Mouse (Mus musculus): ENCODE measurements at regions not wholly inside any gene's neighbourhood (a gene's known extent, or its start where the extent isn't known, plus 50 kb on each side); places are given as distances from the start of the nearest gene placed in this dataset.
"Not testable (repeated sequence)": the region's sequence is repeated elsewhere in the genome, so short reads cannot be mapped to it uniquely, and the experiment has no call there.

DNA sequence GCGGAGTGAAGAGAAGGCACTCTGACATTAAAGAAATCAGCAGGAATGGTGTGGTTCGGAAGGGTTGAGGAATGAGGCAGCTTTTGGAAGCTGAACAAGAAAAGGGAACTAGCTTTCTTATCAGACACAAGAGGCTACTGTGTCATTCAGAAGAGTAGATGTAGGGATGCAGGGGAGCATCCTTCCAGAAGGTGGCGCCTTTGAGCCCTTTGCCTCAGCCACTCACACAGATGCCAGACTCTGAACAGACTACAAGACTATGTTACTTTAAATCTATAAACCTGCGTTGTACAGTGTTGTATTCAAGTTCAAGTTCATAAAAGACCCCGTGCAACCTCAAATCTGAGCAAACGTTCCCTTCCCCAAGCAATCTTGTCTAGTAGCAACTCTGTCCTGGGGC is 128.9 kb downstream of the Kap start:
- not testable (repeated sequence) for H3K27me3 ChIP-seq (ENCODE audit: control insufficient read depth, insufficient read depth, low read length); H3K4me1 ChIP-seq (ENCODE audit: control insufficient read depth, insufficient read depth); H3K4me2 ChIP-seq (ENCODE audit: low read depth, low read length); DNase-seq (ENCODE audit: low spot score); H3K36me3 ChIP-seq (replicated peaks; ENCODE audit: control insufficient read depth, insufficient read depth, low read length); H3K9ac ChIP-seq (replicated peaks; ENCODE audit: low read depth, low read length); H3K9me3 ChIP-seq (replicated peaks; ENCODE audit: control insufficient read depth, low read length); ATAC-seq (ENCODE audit: insufficient read depth, low read depth); H3K4me3 ChIP-seq (ENCODE audit: low read depth, low read length); H3K27ac ChIP-seq (ENCODE audit: low read depth)
- 56% methylated on average over 6 of the region's 6 CpGs for WGBS

DNA sequence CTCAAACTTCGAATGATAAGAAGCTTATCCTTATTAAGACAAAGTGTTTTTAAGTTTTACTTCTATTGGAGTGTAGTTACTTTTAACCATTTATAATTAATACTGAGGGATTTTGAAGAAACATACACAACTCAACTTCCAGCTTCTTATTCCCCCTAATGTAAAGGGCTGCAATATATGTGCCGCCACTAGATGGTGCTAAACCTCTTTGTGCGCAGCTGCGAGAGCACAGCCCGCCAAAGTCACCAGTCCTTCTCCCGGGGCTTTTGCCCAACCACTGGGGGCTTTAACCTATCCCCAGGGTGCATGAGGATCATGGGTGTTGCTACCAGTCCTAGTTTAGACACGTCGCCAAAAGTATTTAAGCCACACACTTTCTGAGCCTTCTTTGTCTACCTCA is 146.8 kb downstream of the Kap start:
- peak overlapping the region; percentile 41 for H3K4me2 ChIP-seq (ENCODE audit: low read depth, low read length)
- not testable (repeated sequence) for H3K27ac ChIP-seq (ENCODE audit: low read depth); H3K9me3 ChIP-seq (replicated peaks; ENCODE audit: control insufficient read depth, low read length); H3K4me3 ChIP-seq (ENCODE audit: low read depth, low read length); DNase-seq (ENCODE audit: low spot score); H3K4me1 ChIP-seq (ENCODE audit: control insufficient read depth, insufficient read depth); H3K27me3 ChIP-seq (ENCODE audit: control insufficient read depth, insufficient read depth, low read length); H3K36me3 ChIP-seq (replicated peaks; ENCODE audit: control insufficient read depth, insufficient read depth, low read length); ATAC-seq (ENCODE audit: insufficient read depth, low read depth); H3K9ac ChIP-seq (replicated peaks; ENCODE audit: low read depth, low read length)
- WGBS, result 2% methylated on average over 8 of the region's 8 CpGs
- peak; percentile 51 for TF ChIP-seq CTCF (IDR thresholded peaks at IDR 0.05; ENCODE audit: low read depth)

DNA sequence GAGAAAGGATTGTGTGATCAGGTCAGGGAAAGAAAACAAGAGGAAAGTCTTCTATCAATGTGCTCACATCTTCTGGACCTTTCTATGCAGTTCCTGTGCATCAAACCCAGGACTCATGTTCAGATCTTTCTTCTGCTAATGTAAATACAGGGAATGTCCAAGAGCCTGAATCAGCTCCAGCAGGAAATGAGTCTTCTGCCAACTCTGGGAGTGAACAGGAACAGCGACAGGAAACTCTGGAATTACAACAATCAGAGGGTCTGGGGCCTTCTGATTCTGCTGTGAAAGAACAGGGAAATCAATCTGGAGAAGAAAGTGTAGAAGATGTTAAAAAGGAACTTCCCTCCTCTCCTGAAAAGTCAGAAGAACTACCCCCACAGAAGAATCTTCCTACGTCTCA is 151.9 kb downstream of the Kap start:
- Histone ChIP-seq H3K27me3 (ENCODE audit: control insufficient read depth, insufficient read depth, low read length) (no peaks in the 10 kb centered on the region), H3K27ac (ENCODE audit: low read depth) (no peak overlapping the region), H3K9ac (replicated peaks; ENCODE audit: low read depth, low read length) (no peak overlapping the region), H3K4me3 (ENCODE audit: low read depth, low read length) (no peak overlapping the region), H3K36me3 (replicated peaks; ENCODE audit: control insufficient read depth, insufficient read depth, low read length) (no peaks in the 10 kb centered on the region), H3K4me2 (ENCODE audit: low read depth, low read length) (no peak overlapping the region), H3K9me3 (replicated peaks; ENCODE audit: control insufficient read depth, low read length) (no peaks in the 10 kb centered on the region), H3K4me1 (ENCODE audit: control insufficient read depth, insufficient read depth) (no peaks in the 10 kb centered on the region)
- DNase-seq (ENCODE audit: low spot score), result peak; percentile 68
- WGBS, result 25% methylated on average over 2 of the region's 2 CpGs
- TF ChIP-seq CTCF (IDR thresholded peaks at IDR 0.05; ENCODE audit: low read depth) (no peak), EP300 (IDR thresholded peaks at IDR 0.05; ENCODE audit: low read depth) (no peak)
- ATAC-seq (ENCODE audit: insufficient read depth, low read depth), result no peak
